25 mouse cellular contexts compared by ENCODE assay signal in genomic region chr4:55047266-55047665, GRCm38 (mm10).
A peak's percentile ranks its signal among the peaks of the same experiment; 100 is the strongest.
DNase-seq lines count a peak whose midpoint lies in the region; ATAC-seq and TF ChIP-seq lines count a peak whose summit lies in the region.
"Had no signal": no experiment of that assay in that cellular context is flagged by ENCODE, and none has a peak within 500 bp of the region (broad histone marks: within the 10 kb centered on the region; RNA-seq: fewer than 3 reads in every experiment).

No protein-coding gene starts in this region.

- peak; percentile 66 for DNase-seq in heart, adult 11 months
- no peak for DNase-seq in heart, adult 18-20 months
- peak; percentile 27 for DNase-seq in lung, postnatal 0 days (ENCODE audit: low spot score)
- no peak for DNase-seq in lung, postnatal 25 days (ENCODE audit: low spot score)
- peak; percentile 37 for DNase-seq in adipocyte (ENCODE audit: low spot score)
- DNase-seq in lung, postnatal 4 days: peak; percentile 24 to 58
- no peak for DNase-seq in hindbrain, embryonic 10.5 days (ENCODE audit: low spot score)
- DNase-seq: adrenal gland, adult 2 months; adrenal gland, postnatal 25 days; B cell, adult 2 months; cerebellum, adult 2 months; cerebellum, postnatal 10 days; forebrain, postnatal 0 days; gastrocnemius, postnatal 36 days; heart, adult 2 months; heart, postnatal 14 days had no signal

- no peak overlapping the region for H3K4me3 ChIP-seq in lung, postnatal 0 days (ENCODE audit: low read depth, low read length)
- H3K4me3 ChIP-seq in hindbrain, embryonic 10.5 days: no peak overlapping the region
- H3K4me3 ChIP-seq: embryonic facial prominence, embryonic 10.5 days; forebrain, embryonic 13.5 days; heart, adult 2 months; heart, embryonic 15.5 days had no signal

- no peak for TF ChIP-seq CTCF in lung, postnatal 0 days (IDR thresholded peaks at IDR 0.05)

- H3K27me3 ChIP-seq in lung, postnatal 0 days (replicated peaks; ENCODE audit: insufficient read depth, low read length): no peaks in the 10 kb centered on the region
- H3K27me3 ChIP-seq in hindbrain, embryonic 10.5 days (ENCODE audit: insufficient read depth, poor library complexity, severe bottlenecking): no peaks in the 10 kb centered on the region
- H3K27me3 ChIP-seq: forebrain, embryonic 13.5 days; heart, embryonic 15.5 days; Patski had no signal

- 53% methylated on average over 7 of the region's 7 CpGs for WGBS in lung, postnatal 0 days
- 90% methylated on average over 7 of the region's 7 CpGs for WGBS in hindbrain, embryonic 10.5 days

- H3K9ac ChIP-seq in lung, postnatal 0 days (replicated peaks; ENCODE audit: low read depth): no peak overlapping the region
- H3K9ac ChIP-seq: forebrain, embryonic 13.5 days; forebrain, postnatal 0 days; heart, embryonic 15.5 days; hindbrain, embryonic 14.5 days had no signal

- no peak overlapping the region for H3K27ac ChIP-seq in lung, postnatal 0 days (ENCODE audit: low read length)
- H3K27ac ChIP-seq in hindbrain, embryonic 10.5 days: no peak overlapping the region
- H3K27ac ChIP-seq: embryonic facial prominence, embryonic 10.5 days; forebrain, embryonic 13.5 days; heart, adult 2 months; heart, embryonic 15.5 days; hindbrain, embryonic 14.5 days had no signal

- H3K4me2 ChIP-seq in lung, postnatal 0 days (replicated peaks; ENCODE audit: low read depth, low read length): no peak overlapping the region
- H3K4me2 ChIP-seq: forebrain, embryonic 13.5 days; heart, embryonic 11.5 days; heart, embryonic 15.5 days; hindbrain, embryonic 14.5 days had no signal

- H3K9me3 ChIP-seq in lung, postnatal 0 days (ENCODE audit: low read length): no peaks in the 10 kb centered on the region
- no peaks in the 10 kb centered on the region for H3K9me3 ChIP-seq in hindbrain, embryonic 10.5 days
- H3K9me3 ChIP-seq: embryonic facial prominence, embryonic 10.5 days; forebrain, embryonic 13.5 days; heart, embryonic 15.5 days had no signal

- TF ChIP-seq EP300 in lung, postnatal 0 days (IDR thresholded peaks at IDR 0.05): no peak

- H3K36me3 ChIP-seq in lung, postnatal 0 days (ENCODE audit: insufficient read depth, low read length): no peaks in the 10 kb centered on the region
- H3K36me3 ChIP-seq in hindbrain, embryonic 10.5 days: peaks cover 99% of the 10 kb centered on the region
- H3K36me3 ChIP-seq: G1E had no signal

- H3K4me1 ChIP-seq in lung, postnatal 0 days (ENCODE audit: insufficient read depth, low read depth, low read length): no peaks in the 10 kb centered on the region
- H3K4me1 ChIP-seq in hindbrain, embryonic 10.5 days (replicated peaks): peaks cover 5% of the 10 kb centered on the region; the same call in 1 of the 2 replicates
- H3K4me1 ChIP-seq: embryonic facial prominence, embryonic 10.5 days; heart, embryonic 15.5 days had no signal

- ATAC-seq in lung, postnatal 0 days: no peak
- ATAC-seq: activated CD4-positive, CD25-positive, alpha-beta regulatory T cell, adult 4 months; CD4-positive, CD25-positive, alpha-beta regulatory T cell, adult 4 months; forebrain, embryonic 13.5 days; forebrain, postnatal 0 days; Patski had no signal

Comparison
In these comparisons a context has a peak if more than half of its experiments do, and no peak if none do; other contexts are left out.
1. DNase-seq: peak in heart, adult 11 months (single experiment), lung, postnatal 0 days (single experiment), adipocyte (single experiment) and lung, postnatal 4 days (2 of 2); none in heart, adult 18-20 months (0 of 2), lung, postnatal 25 days (single experiment) and hindbrain, embryonic 10.5 days (single experiment).